Mouse (Mus musculus): ENCODE results near the gene Slc29a2. TPM values are rescaled to one million over a fixed set of nuclear protein-coding genes. Genes with fewer than 3 reads are reported as not detected.

The Slc29a2 gene
- total RNA-seq, 2 experiments from 2014 or later: 2.9 to 4.5 TPM

Other genes with a start within 250 kb of the Slc29a2 start
- 10 to 100 TPM; 64.1 to 66.8 TPM for gene Rbm4, start 230.0 kb upstream of the Slc29a2 start, total RNA-seq (2021)
- 10 to 100 TPM; 28.1 to 30.6 TPM for gene Gm21992, start 212.2 kb upstream of the Slc29a2 start, total RNA-seq (2021)
- gene Rbm14, start 212.2 kb upstream of the Slc29a2 start, total RNA-seq (2021): 10 to 100 TPM; 46.1 to 59.0 TPM
- gene Ccs, start 184.5 kb upstream of the Slc29a2 start, total RNA-seq (2021): 100 to 1,000 TPM in 1 of 2 experiments, 10 to 100 TPM in 1; 94.4 to 109 TPM
- gene Ccdc87, start 184.5 kb upstream of the Slc29a2 start, total RNA-seq (2021): under 1 TPM in 1 of 2 experiments, not detected in 1; 0.13 TPM
- gene Ctsf, start 168.7 kb upstream of the Slc29a2 start, total RNA-seq (2021): 100 to 1,000 TPM; 318 to 345 TPM
- 1 to 10 TPM in 1 of 2 experiments, under 1 TPM in 1; 0.73 to 1.5 TPM for gene Actn3, start 146.0 kb upstream of the Slc29a2 start, total RNA-seq (2021)
- gene Zdhhc24, start 145.2 kb upstream of the Slc29a2 start, total RNA-seq (2021): 10 to 100 TPM; 16.9 to 20.5 TPM
- 1 to 10 TPM; 5.1 to 8.9 TPM for gene Bbs1, start 117.2 kb upstream of the Slc29a2 start, total RNA-seq (2021)
- gene Dpp3, start 95.6 kb upstream of the Slc29a2 start, total RNA-seq (2021): 10 to 100 TPM; 51.4 to 86.6 TPM
- 1 to 10 TPM; 6.8 to 8.9 TPM for gene Peli3, start 80.7 kb upstream of the Slc29a2 start, total RNA-seq (2021)
- 10 to 100 TPM; 51.3 to 59.1 TPM for gene Mrpl11, start 61.7 kb upstream of the Slc29a2 start, total RNA-seq (2021)
- gene Npas4, start 33.5 kb upstream of the Slc29a2 start, total RNA-seq (2021): under 1 TPM; 0.35 to 0.46 TPM
- 10 to 100 TPM; 25.9 to 31.8 TPM for gene B4gat1, start 15.0 kb downstream of the Slc29a2 start, total RNA-seq (2021)
- gene AC124502.3, start 15.0 kb downstream of the Slc29a2 start, total RNA-seq (2021): 1 to 10 TPM in 1 of 2 experiments, under 1 TPM in 1; 0.73 to 1.5 TPM
- 10 to 100 TPM; 28.4 to 29.3 TPM for gene Brms1, start 17.5 kb downstream of the Slc29a2 start, total RNA-seq (2021)
- gene Rin1, start 26.6 kb downstream of the Slc29a2 start, total RNA-seq (2021): 1 to 10 TPM; 3.4 to 4.2 TPM
- gene Cd248, start 44.2 kb downstream of the Slc29a2 start, total RNA-seq (2021): 10 to 100 TPM in 1 of 2 experiments, 1 to 10 TPM in 1; 7.3 to 16.2 TPM
- gene Tmem151a, start 61.7 kb downstream of the Slc29a2 start, total RNA-seq (2021): 1 to 10 TPM; 1.4 to 1.5 TPM
- 10 to 100 TPM; 56.4 to 75.3 TPM for gene Yif1a, start 64.7 kb downstream of the Slc29a2 start, total RNA-seq (2021)
- gene Cnih2, start 74.7 kb downstream of the Slc29a2 start, total RNA-seq (2021): 1 to 10 TPM; 1.9 to 2.3 TPM
- 100 to 1,000 TPM; 179 to 194 TPM for gene Rab1b, start 83.2 kb downstream of the Slc29a2 start, total RNA-seq (2021)
- gene Klc2, start 94.7 kb downstream of the Slc29a2 start, total RNA-seq (2021): 10 to 100 TPM; 49.2 to 49.8 TPM
- 10 to 100 TPM; 15.1 to 20.7 TPM for gene Pacs1, start 249.3 kb downstream of the Slc29a2 start, total RNA-seq (2021)